Mouse (Mus musculus) right cerebral cortex, postnatal 14 days (tissue): ENCODE results near the gene Szt2.

Experiments used
- DNase-seq: peaks from one replicate; pipeline ENCODE4 v3.0.0; 2022

The Szt2 gene

GRCm38 (mm10) chr4:118356738-118357137 lies 52.3 kb downstream of the Szt2 start:
- DNase-seq: no peak

- DNase-seq: no peak
Observed at GRCm38 (mm10) chr4:118354289-118354688, 54.8 kb downstream of the Szt2 start.

GRCm38 (mm10) chr4:118353689-118354088 lies 55.4 kb downstream of the Szt2 start:
- DNase-seq: no peak

GRCm38 (mm10) chr4:118351828-118352227 lies 57.2 kb downstream of the Szt2 start:
- no peak for DNase-seq

GRCm38 (mm10) chr4:118350864-118351263 lies 58.2 kb downstream of the Szt2 start:
- no peak for DNase-seq

- no peak for DNase-seq
Observed at GRCm38 (mm10) chr4:118347529-118348309, 61.4 kb downstream of the Szt2 start.

GRCm38 (mm10) chr4:118341447-118341846 lies 67.6 kb downstream of the Szt2 start:
- DNase-seq: no peak

- DNase-seq: peak; percentile 73
Observed at GRCm38 (mm10) chr4:118336658-118337057, 72.4 kb downstream of the Szt2 start.

GRCm38 (mm10) chr4:118335991-118336390 lies 73.1 kb downstream of the Szt2 start:
- DNase-seq: no peak

GRCm38 (mm10) chr4:118331777-118332176 lies 77.3 kb downstream of the Szt2 start:
- no peak for DNase-seq

GRCm38 (mm10) chr4:118326476-118326875 lies 82.6 kb downstream of the Szt2 start:
- DNase-seq: no peak

GRCm38 (mm10) chr4:118320636-118321035 lies 88.4 kb downstream of the Szt2 start:
- DNase-seq: no peak

- DNase-seq: no peak
Observed at GRCm38 (mm10) chr4:118319706-118320344, 89.2 kb downstream of the Szt2 start.

GRCm38 (mm10) chr4:118316662-118317061 lies 92.4 kb downstream of the Szt2 start:
- no peak for DNase-seq

- DNase-seq: no peak
Observed at GRCm38 (mm10) chr4:118315286-118315685, 93.8 kb downstream of the Szt2 start.
